Mouse (Mus musculus): ENCODE data around the gene Gm10638. TPM values are rescaled to one million over a fixed set of nuclear protein-coding genes. Genes with fewer than 3 reads are reported as not detected.

Gene Gm10638
- polyA plus RNA-seq, 1 experiment = 0.94 TPM

GRCm38 (mm10) chr8:86705317-86705716 lies 40.2 kb upstream of the Gm10638 start:
- Histone ChIP-seq H3K79me2 (ENCODE audit: control insufficient read depth, insufficient read depth) (no peaks in the 10 kb centered on the region), H3K36me3 (ENCODE audit: control insufficient read depth, insufficient read depth) (no peaks in the 10 kb centered on the region), H3ac (ENCODE audit: control insufficient read depth, insufficient read length, low read depth) (no peak overlapping the region), H3K4me3 (ENCODE audit: insufficient read depth, poor library complexity, severe bottlenecking) (no peak overlapping the region), H3K79me3 (ENCODE audit: low read depth) (no peaks in the 10 kb centered on the region), H3K27me3 (ENCODE audit: control insufficient read depth, insufficient read depth, insufficient read length) (no peaks in the 10 kb centered on the region)
- no peak for TF ChIP-seq MYOD1 (IDR thresholded peaks at IDR 0.05; ENCODE audit: control insufficient read depth, insufficient read length, low read depth)
- TF ChIP-seq MAX (IDR thresholded peaks at IDR 0.05) = no peak
- no peak for TF ChIP-seq CEBPB (IDR thresholded peaks at IDR 0.05; ENCODE audit: low read depth)
- no peak for TF ChIP-seq USF1 (IDR thresholded peaks at IDR 0.05; ENCODE audit: low read depth)
- TF ChIP-seq CTCF (IDR thresholded peaks at IDR 0.05; ENCODE audit: control insufficient read depth, insufficient read depth, insufficient read length) = no peak
- no peak for TF ChIP-seq MYOG (IDR thresholded peaks at IDR 0.05; ENCODE audit: control insufficient read depth, extremely low read depth, insufficient read length)
- TF ChIP-seq FOSL1 (IDR thresholded peaks at IDR 0.05; ENCODE audit: insufficient read depth, low read length, poor library complexity, severe bottlenecking) = no peak

DNA sequence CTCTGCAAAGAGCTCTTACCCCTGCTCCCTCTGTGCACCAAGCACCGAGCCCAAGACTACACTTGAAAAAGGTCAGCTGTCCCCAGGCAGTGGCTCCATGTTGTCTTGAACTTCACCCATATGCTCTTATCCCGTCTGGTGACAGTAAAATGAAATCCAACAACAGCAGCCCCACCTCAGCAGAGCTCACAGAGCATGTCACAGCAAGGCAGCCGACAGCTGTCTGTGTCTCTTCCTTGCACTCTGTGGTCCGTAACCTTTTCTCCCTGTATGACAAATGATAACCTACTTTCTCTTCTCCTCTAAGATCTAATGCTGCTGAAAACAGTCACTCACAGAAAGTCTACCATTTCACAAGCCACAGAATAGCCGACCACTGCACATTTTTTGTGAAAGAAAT lies 38.7 kb upstream of the Gm10638 start:
- Histone ChIP-seq H3K36me3 (ENCODE audit: control insufficient read depth, insufficient read depth) (no peaks in the 10 kb centered on the region), H3ac (ENCODE audit: control insufficient read depth, insufficient read length, low read depth) (no peak overlapping the region), H3K27me3 (ENCODE audit: control insufficient read depth, insufficient read depth, insufficient read length) (no peaks in the 10 kb centered on the region), H3K4me3 (ENCODE audit: insufficient read depth, poor library complexity, severe bottlenecking) (no peak overlapping the region), H3K79me2 (ENCODE audit: control insufficient read depth, insufficient read depth) (no peaks in the 10 kb centered on the region), H3K79me3 (ENCODE audit: low read depth) (no peaks in the 10 kb centered on the region)
- TF ChIP-seq MYOG (IDR thresholded peaks at IDR 0.05; ENCODE audit: control insufficient read depth, extremely low read depth, insufficient read length) (no peak), MYOD1 (IDR thresholded peaks at IDR 0.05; ENCODE audit: control insufficient read depth, insufficient read length, low read depth) (no peak), CTCF (IDR thresholded peaks at IDR 0.05; ENCODE audit: control insufficient read depth, insufficient read depth, insufficient read length) (no peak), CEBPB (IDR thresholded peaks at IDR 0.05; ENCODE audit: low read depth) (no peak), FOSL1 (IDR thresholded peaks at IDR 0.05; ENCODE audit: insufficient read depth, low read length, poor library complexity, severe bottlenecking) (no peak), USF1 (IDR thresholded peaks at IDR 0.05; ENCODE audit: low read depth) (no peak), MAX (IDR thresholded peaks at IDR 0.05) (no peak)

GRCm38 (mm10) chr8:86707873-86708272 lies 37.6 kb upstream of the Gm10638 start:
- no peaks in the 10 kb centered on the region for H3K27me3 ChIP-seq (ENCODE audit: control insufficient read depth, insufficient read depth, insufficient read length)
- no peak overlapping the region for H3ac ChIP-seq (ENCODE audit: control insufficient read depth, insufficient read length, low read depth)
- no peaks in the 10 kb centered on the region for H3K79me2 ChIP-seq (ENCODE audit: control insufficient read depth, insufficient read depth)
- TF ChIP-seq FOSL1 (IDR thresholded peaks at IDR 0.05; ENCODE audit: insufficient read depth, low read length, poor library complexity, severe bottlenecking) (no peak), CEBPB (IDR thresholded peaks at IDR 0.05; ENCODE audit: low read depth) (no peak), MYOD1 (IDR thresholded peaks at IDR 0.05; ENCODE audit: control insufficient read depth, insufficient read length, low read depth) (no peak), MYOG (IDR thresholded peaks at IDR 0.05; ENCODE audit: control insufficient read depth, extremely low read depth, insufficient read length) (no peak), USF1 (IDR thresholded peaks at IDR 0.05; ENCODE audit: low read depth) (no peak)
- no peaks in the 10 kb centered on the region for H3K36me3 ChIP-seq (ENCODE audit: control insufficient read depth, insufficient read depth)
- no peak overlapping the region for H3K4me3 ChIP-seq (ENCODE audit: insufficient read depth, poor library complexity, severe bottlenecking)
- H3K79me3 ChIP-seq (ENCODE audit: low read depth) = no peaks in the 10 kb centered on the region

DNA sequence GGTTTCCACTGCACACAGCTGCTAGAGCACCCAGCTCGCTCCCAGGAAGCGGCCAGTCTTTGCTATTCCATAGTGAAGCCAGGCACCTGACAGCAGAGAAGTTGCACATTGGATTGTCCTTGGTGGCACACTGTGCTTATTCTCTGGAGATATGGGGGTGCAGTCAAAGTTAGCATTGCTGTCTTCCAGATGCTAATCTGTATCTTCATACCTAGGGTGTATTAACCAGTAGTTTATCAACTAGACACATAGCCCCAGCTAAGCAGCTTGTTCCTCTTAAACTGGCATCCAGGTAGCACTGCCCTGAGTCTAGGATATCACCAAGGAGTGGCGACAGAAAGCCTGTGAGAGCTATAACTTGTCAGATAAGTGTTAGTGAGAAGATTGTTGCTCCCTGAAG lies 32.9 kb upstream of the Gm10638 start:
- TF ChIP-seq USF1 (IDR thresholded peaks at IDR 0.05; ENCODE audit: low read depth) (no peak), MYOD1 (IDR thresholded peaks at IDR 0.05; ENCODE audit: control insufficient read depth, insufficient read length, low read depth) (no peak), MYOG (IDR thresholded peaks at IDR 0.05; ENCODE audit: control insufficient read depth, extremely low read depth, insufficient read length) (no peak), MAX (IDR thresholded peaks at IDR 0.05) (no peak)
- H3K4me3 ChIP-seq (ENCODE audit: insufficient read depth, poor library complexity, severe bottlenecking) = no peak overlapping the region
- no peaks in the 10 kb centered on the region for H3K79me3 ChIP-seq (ENCODE audit: low read depth)
- no peak overlapping the region for H3ac ChIP-seq (ENCODE audit: control insufficient read depth, insufficient read length, low read depth)
- no peaks in the 10 kb centered on the region for H3K27me3 ChIP-seq (ENCODE audit: control insufficient read depth, insufficient read depth, insufficient read length)
- H3K79me2 ChIP-seq (ENCODE audit: control insufficient read depth, insufficient read depth) = no peaks in the 10 kb centered on the region
- H3K36me3 ChIP-seq (ENCODE audit: control insufficient read depth, insufficient read depth) = peaks cover 26% of the 10 kb centered on the region

- H3K36me3 ChIP-seq (ENCODE audit: control insufficient read depth, insufficient read depth) = peaks cover 26% of the 10 kb centered on the region
These were observed 31.9 kb upstream of the Gm10638 start for GRCm38 (mm10) chr8:86713407-86714188.

More at GRCm38 (mm10) chr8:86713407-86714188, 31.9 kb upstream of the Gm10638 start:
- Histone ChIP-seq H3K79me3 (ENCODE audit: low read depth) (no peaks in the 10 kb centered on the region), H3K4me3 (ENCODE audit: insufficient read depth, poor library complexity, severe bottlenecking) (no peak overlapping the region), H3K27me3 (ENCODE audit: control insufficient read depth, insufficient read depth, insufficient read length) (no peaks in the 10 kb centered on the region), H3ac (ENCODE audit: control insufficient read depth, insufficient read length, low read depth) (no peak overlapping the region), H3K79me2 (ENCODE audit: control insufficient read depth, insufficient read depth) (no peaks in the 10 kb centered on the region)
- TF ChIP-seq CEBPB (IDR thresholded peaks at IDR 0.05; ENCODE audit: low read depth) = no peak
- no peak for TF ChIP-seq CTCF (IDR thresholded peaks at IDR 0.05; ENCODE audit: control insufficient read depth, insufficient read depth, insufficient read length)
- no peak for TF ChIP-seq MYOG (IDR thresholded peaks at IDR 0.05; ENCODE audit: control insufficient read depth, extremely low read depth, insufficient read length)
- TF ChIP-seq USF1 (IDR thresholded peaks at IDR 0.05; ENCODE audit: low read depth) = no peak
- TF ChIP-seq MAX (IDR thresholded peaks at IDR 0.05) = no peak
- TF ChIP-seq MYOD1 (IDR thresholded peaks at IDR 0.05; ENCODE audit: control insufficient read depth, insufficient read length, low read depth) = no peak
- TF ChIP-seq FOSL1 (IDR thresholded peaks at IDR 0.05; ENCODE audit: insufficient read depth, low read length, poor library complexity, severe bottlenecking) = no peak
